Mouse (Mus musculus): ENCODE data around the gene Tfdp2. TPM values are rescaled to one million over a fixed set of nuclear protein-coding genes. Genes with fewer than 3 reads are reported as not detected.

The Tfdp2 gene
- polyA plus RNA-seq, 1 experiment: 6.7 TPM

DNA sequence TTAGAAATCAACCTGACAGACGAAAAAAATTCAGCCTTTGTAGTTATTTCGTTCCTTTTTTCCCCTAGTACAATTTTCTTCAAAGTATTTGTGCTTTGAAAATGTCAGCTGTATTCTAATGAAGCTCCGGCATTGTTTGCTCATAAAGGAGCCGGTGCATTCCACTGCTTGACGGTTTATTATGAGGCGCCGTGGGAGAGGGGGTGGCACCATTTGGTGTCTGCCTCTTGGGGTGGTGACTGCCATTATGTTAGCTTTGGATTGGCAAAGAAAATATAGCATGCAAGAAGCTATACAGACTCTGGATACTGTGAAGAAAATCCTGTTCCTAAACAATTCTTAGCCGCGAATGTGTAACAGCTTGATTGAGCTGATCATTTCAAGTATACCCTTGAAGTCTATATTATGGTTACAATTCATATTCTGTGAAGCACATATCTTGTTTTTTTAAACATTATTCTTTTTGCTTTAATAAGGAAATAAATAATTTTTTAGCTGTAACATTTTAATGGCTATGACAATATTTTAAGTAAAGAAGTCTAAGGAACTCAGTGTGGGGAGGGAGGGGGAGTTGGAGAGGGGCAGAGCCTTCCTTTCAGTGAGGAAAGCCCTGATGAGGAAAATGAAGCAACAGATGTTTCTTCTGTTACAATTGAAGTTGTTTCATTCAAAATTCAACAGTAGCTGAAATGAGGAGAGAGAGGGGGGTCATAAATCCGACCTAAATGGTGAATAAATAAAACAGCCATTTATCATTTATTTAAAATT lies 63.9 kb downstream of the Tfdp2 start:
- TF ChIP-seq USF1 (IDR thresholded peaks at IDR 0.05; ENCODE audit: low read depth) (no peak), MYOD1 (IDR thresholded peaks at IDR 0.05; ENCODE audit: control insufficient read depth, insufficient read length, low read depth) (no peak), CTCF (IDR thresholded peaks at IDR 0.05; ENCODE audit: control insufficient read depth, insufficient read depth, insufficient read length) (no peak), MAX (IDR thresholded peaks at IDR 0.05) (no peak), MYOG (IDR thresholded peaks at IDR 0.05; ENCODE audit: control insufficient read depth, extremely low read depth, insufficient read length) (no peak), FOSL1 (IDR thresholded peaks at IDR 0.05; ENCODE audit: insufficient read depth, low read length, poor library complexity, severe bottlenecking) (no peak), CEBPB (IDR thresholded peaks at IDR 0.05; ENCODE audit: low read depth) (no peak)
- Histone ChIP-seq H3K27me3 (ENCODE audit: control insufficient read depth, insufficient read depth, insufficient read length) (no peaks in the 10 kb centered on the region), H3K79me3 (ENCODE audit: low read depth) (no peaks in the 10 kb centered on the region)

GRCm38 (mm10) chr9:96261101-96261500 lies 65.0 kb downstream of the Tfdp2 start:
- no peak overlapping the region for H3K4me3 ChIP-seq (ENCODE audit: insufficient read depth, poor library complexity, severe bottlenecking)
- no peaks in the 10 kb centered on the region for H3K36me3 ChIP-seq (ENCODE audit: control insufficient read depth, insufficient read depth)
- no peaks in the 10 kb centered on the region for H3K79me3 ChIP-seq (ENCODE audit: low read depth)
- no peak overlapping the region for H3ac ChIP-seq (ENCODE audit: control insufficient read depth, insufficient read length, low read depth)
- H3K79me2 ChIP-seq (ENCODE audit: control insufficient read depth, insufficient read depth): no peaks in the 10 kb centered on the region
- no peak for TF ChIP-seq USF1 (IDR thresholded peaks at IDR 0.05; ENCODE audit: low read depth)
- TF ChIP-seq CEBPB (IDR thresholded peaks at IDR 0.05; ENCODE audit: low read depth): no peak
- TF ChIP-seq CTCF (IDR thresholded peaks at IDR 0.05; ENCODE audit: control insufficient read depth, insufficient read depth, insufficient read length): no peak
- no peak for TF ChIP-seq MYOD1 (IDR thresholded peaks at IDR 0.05; ENCODE audit: control insufficient read depth, insufficient read length, low read depth)
- no peak for TF ChIP-seq FOSL1 (IDR thresholded peaks at IDR 0.05; ENCODE audit: insufficient read depth, low read length, poor library complexity, severe bottlenecking)
- TF ChIP-seq MYOG (IDR thresholded peaks at IDR 0.05; ENCODE audit: control insufficient read depth, extremely low read depth, insufficient read length): no peak
- no peak for TF ChIP-seq MAX (IDR thresholded peaks at IDR 0.05)
- no peaks in the 10 kb centered on the region for H3K27me3 ChIP-seq (ENCODE audit: control insufficient read depth, insufficient read depth, insufficient read length)

More for the DNA sequence above, 63.9 kb downstream of the Tfdp2 start:
- Histone ChIP-seq H3ac (ENCODE audit: control insufficient read depth, insufficient read length, low read depth) (no peak overlapping the region), H3K4me3 (ENCODE audit: insufficient read depth, poor library complexity, severe bottlenecking) (no peak overlapping the region), H3K79me2 (ENCODE audit: control insufficient read depth, insufficient read depth) (no peaks in the 10 kb centered on the region), H3K36me3 (ENCODE audit: control insufficient read depth, insufficient read depth) (no peaks in the 10 kb centered on the region)

DNA sequence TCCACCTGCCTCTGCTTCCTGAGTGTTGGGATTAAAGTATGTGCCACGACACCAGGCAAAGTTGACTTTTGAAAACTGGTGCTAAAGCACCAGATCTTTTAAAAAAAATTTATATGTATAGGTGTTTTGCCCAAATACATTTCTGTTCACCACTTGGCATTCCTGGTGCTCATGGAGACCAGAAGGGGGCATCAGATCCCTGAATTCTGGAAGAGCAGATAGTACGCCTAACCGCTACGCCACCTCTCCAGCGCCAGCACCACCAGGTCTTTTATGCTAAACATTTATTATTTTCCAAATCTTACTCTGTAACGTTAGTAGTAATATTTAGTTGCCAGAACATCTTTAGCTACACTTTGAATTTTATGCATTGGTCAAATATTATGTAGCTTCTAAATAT lies 65.9 kb downstream of the Tfdp2 start:
- H3ac ChIP-seq (ENCODE audit: control insufficient read depth, insufficient read length, low read depth): no peak overlapping the region
- H3K79me3 ChIP-seq (ENCODE audit: low read depth): no peaks in the 10 kb centered on the region
- H3K27me3 ChIP-seq (ENCODE audit: control insufficient read depth, insufficient read depth, insufficient read length): no peaks in the 10 kb centered on the region
- H3K36me3 ChIP-seq (ENCODE audit: control insufficient read depth, insufficient read depth): no peaks in the 10 kb centered on the region
- TF ChIP-seq CTCF (IDR thresholded peaks at IDR 0.05; ENCODE audit: control insufficient read depth, insufficient read depth, insufficient read length) (no peak), FOSL1 (IDR thresholded peaks at IDR 0.05; ENCODE audit: insufficient read depth, low read length, poor library complexity, severe bottlenecking) (no peak), MYOG (IDR thresholded peaks at IDR 0.05; ENCODE audit: control insufficient read depth, extremely low read depth, insufficient read length) (no peak), MAX (IDR thresholded peaks at IDR 0.05) (no peak), CEBPB (IDR thresholded peaks at IDR 0.05; ENCODE audit: low read depth) (no peak), USF1 (IDR thresholded peaks at IDR 0.05; ENCODE audit: low read depth) (no peak), MYOD1 (IDR thresholded peaks at IDR 0.05; ENCODE audit: control insufficient read depth, insufficient read length, low read depth) (no peak)
- no peak overlapping the region for H3K4me3 ChIP-seq (ENCODE audit: insufficient read depth, poor library complexity, severe bottlenecking)
- no peaks in the 10 kb centered on the region for H3K79me2 ChIP-seq (ENCODE audit: control insufficient read depth, insufficient read depth)

DNA sequence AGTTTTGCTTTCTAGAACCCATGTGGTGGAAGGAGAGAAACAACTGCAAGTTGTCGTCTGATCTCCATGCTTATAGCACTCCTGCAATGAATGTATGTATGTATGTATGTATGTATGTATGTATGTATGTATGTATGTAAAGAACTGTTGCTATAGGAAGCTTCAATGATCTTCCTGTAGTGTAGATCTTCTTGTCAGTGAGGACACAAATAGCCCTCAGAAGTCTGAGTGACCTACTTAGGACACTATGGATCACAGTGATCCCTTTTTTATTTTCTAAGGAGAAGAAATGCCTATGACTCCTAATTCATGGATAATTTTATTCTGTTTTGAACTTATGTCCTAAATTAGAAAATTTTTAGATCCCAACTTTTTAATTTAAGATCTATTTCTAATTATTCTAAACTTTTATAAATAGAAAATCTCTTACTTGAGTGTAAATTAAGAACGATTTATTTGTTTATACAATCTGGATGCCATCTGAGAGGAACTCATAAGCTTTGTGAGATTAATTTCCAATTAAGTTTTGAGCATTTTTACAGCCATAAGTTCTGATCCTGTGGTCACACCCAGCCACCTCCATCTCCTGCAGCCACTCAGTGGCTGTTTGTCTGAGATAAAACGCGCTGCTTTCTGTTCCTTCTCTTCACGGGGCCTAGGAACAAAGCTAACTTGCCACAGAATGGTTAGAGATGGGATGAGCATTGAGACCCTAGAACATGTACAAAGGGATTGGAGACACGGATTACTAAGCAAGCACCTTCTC lies 70.9 kb downstream of the Tfdp2 start:
- Histone ChIP-seq H3K27me3 (ENCODE audit: control insufficient read depth, insufficient read depth, insufficient read length) (no peaks in the 10 kb centered on the region), H3ac (ENCODE audit: control insufficient read depth, insufficient read length, low read depth) (no peak overlapping the region), H3K79me2 (ENCODE audit: control insufficient read depth, insufficient read depth) (no peaks in the 10 kb centered on the region), H3K4me3 (ENCODE audit: insufficient read depth, poor library complexity, severe bottlenecking) (no peak overlapping the region), H3K36me3 (ENCODE audit: control insufficient read depth, insufficient read depth) (no peaks in the 10 kb centered on the region), H3K79me3 (ENCODE audit: low read depth) (no peaks in the 10 kb centered on the region)
- no peak for TF ChIP-seq CEBPB (IDR thresholded peaks at IDR 0.05; ENCODE audit: low read depth)
- TF ChIP-seq MYOD1 (IDR thresholded peaks at IDR 0.05; ENCODE audit: control insufficient read depth, insufficient read length, low read depth): no peak
- no peak for TF ChIP-seq FOSL1 (IDR thresholded peaks at IDR 0.05; ENCODE audit: insufficient read depth, low read length, poor library complexity, severe bottlenecking)
- no peak for TF ChIP-seq USF1 (IDR thresholded peaks at IDR 0.05; ENCODE audit: low read depth)
- no peak for TF ChIP-seq CTCF (IDR thresholded peaks at IDR 0.05; ENCODE audit: control insufficient read depth, insufficient read depth, insufficient read length)
- TF ChIP-seq MAX (IDR thresholded peaks at IDR 0.05): no peak

DNA sequence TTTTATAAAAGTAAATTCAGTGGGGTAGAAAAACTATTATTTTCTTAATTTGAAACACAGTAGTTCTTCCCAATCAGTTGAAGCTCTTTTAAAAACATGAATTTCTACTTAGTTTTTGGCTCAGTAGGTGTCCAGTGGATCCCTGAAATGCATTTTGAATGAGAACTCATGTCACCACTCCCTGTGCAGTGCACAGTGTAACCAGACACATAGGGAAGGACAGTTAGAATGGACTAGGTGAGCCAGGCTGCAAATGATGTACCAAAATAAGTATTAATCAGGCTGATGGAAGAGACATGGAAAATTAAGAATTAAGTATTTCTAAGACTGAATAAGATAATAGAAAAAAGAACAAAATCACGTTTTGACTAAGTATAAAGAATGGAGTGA lies 71.5 kb downstream of the Tfdp2 start:
- Histone ChIP-seq H3K79me3 (ENCODE audit: low read depth) (no peaks in the 10 kb centered on the region), H3ac (ENCODE audit: control insufficient read depth, insufficient read length, low read depth) (no peak overlapping the region), H3K79me2 (ENCODE audit: control insufficient read depth, insufficient read depth) (no peaks in the 10 kb centered on the region), H3K4me3 (ENCODE audit: insufficient read depth, poor library complexity, severe bottlenecking) (no peak overlapping the region), H3K36me3 (ENCODE audit: control insufficient read depth, insufficient read depth) (no peaks in the 10 kb centered on the region), H3K27me3 (ENCODE audit: control insufficient read depth, insufficient read depth, insufficient read length) (no peaks in the 10 kb centered on the region)
- TF ChIP-seq MYOG (IDR thresholded peaks at IDR 0.05; ENCODE audit: control insufficient read depth, extremely low read depth, insufficient read length): no peak
- TF ChIP-seq FOSL1 (IDR thresholded peaks at IDR 0.05; ENCODE audit: insufficient read depth, low read length, poor library complexity, severe bottlenecking): no peak
- TF ChIP-seq CEBPB (IDR thresholded peaks at IDR 0.05; ENCODE audit: low read depth): no peak
- no peak for TF ChIP-seq MYOD1 (IDR thresholded peaks at IDR 0.05; ENCODE audit: control insufficient read depth, insufficient read length, low read depth)
- TF ChIP-seq USF1 (IDR thresholded peaks at IDR 0.05; ENCODE audit: low read depth): no peak
- no peak for TF ChIP-seq MAX (IDR thresholded peaks at IDR 0.05)
